Mouse (Mus musculus): ENCODE results near the gene Pts.

Gene Pts

GRCm38 (mm10) chr9:50535930-50536329 lies 7.4 kb upstream of the Pts start:
- in situ Hi-C loops (cut with MboI, MseI): loop anchor here in 1 of 2 experiments (25.0 kb wide), 1 partner anchor 199 kb away; the partner anchor contains the start of gene Rpl10-ps3

- in situ Hi-C loops (cut with MboI, MseI): loop anchor here in 1 of 2 experiments (25.0 kb wide), 1 partner anchor 196 kb away; the partner anchor contains the start of gene Rpl10-ps3
These were observed 5.3 kb upstream of the Pts start for GRCm38 (mm10) chr9:50533791-50534190.

- in situ Hi-C loops (cut with MboI, MseI): loop anchor here in 1 of 2 experiments (25.0 kb wide), 1 partner anchor 196 kb away; the partner anchor contains the start of gene Rpl10-ps3
These were observed 4.8 kb upstream of the Pts start for GRCm38 (mm10) chr9:50533328-50533727.

GRCm38 (mm10) chr9:50530890-50531289 lies 2.4 kb upstream of the Pts start:
- in situ Hi-C loops (cut with MboI, MseI): loop anchor here in 1 of 2 experiments (25.0 kb wide), 1 partner anchor 194 kb away; the partner anchor contains the start of gene Rpl10-ps3

GRCm38 (mm10) chr9:50527860-50528259 lies 664 bp downstream of the Pts start:
- in situ Hi-C loops (cut with MboI, MseI): loop anchor here in 1 of 2 experiments (5.0 to 25.0 kb wide), 2 partner anchors 71 to 191 kb away; partner anchors contain the start of gene Rpl10-ps3

- in situ Hi-C loops (cut with MboI, MseI): loop anchor here in 1 of 2 experiments (5.0 to 25.0 kb wide), 2 partner anchors 68 to 188 kb away; partner anchors contain the start of gene Rpl10-ps3
These were observed 2.9 kb downstream of the Pts start for GRCm38 (mm10) chr9:50525585-50525984.

GRCm38 (mm10) chr9:50524936-50525335 lies 3.6 kb downstream of the Pts start:
- in situ Hi-C loops (cut with MboI, MseI): loop anchor here in 1 of 2 experiments (5.0 to 25.0 kb wide), 2 partner anchors 68 to 188 kb away; partner anchors contain the start of gene Rpl10-ps3

- in situ Hi-C loops (cut with MboI, MseI): no loop called here
These were observed 6.0 kb downstream of the Pts start for GRCm38 (mm10) chr9:50522574-50522973.

GRCm38 (mm10) chr9:50521562-50521961 lies 7.0 kb downstream of the Pts start:
- in situ Hi-C loops (cut with MboI, MseI): no loop called here

GRCm38 (mm10) chr9:50520748-50521147 lies 7.8 kb downstream of the Pts start:
- in situ Hi-C loops (cut with MboI, MseI): no loop called here

- in situ Hi-C loops (cut with MboI, MseI): no loop called here
These were observed 9.7 kb downstream of the Pts start for GRCm38 (mm10) chr9:50518781-50519180.

GRCm38 (mm10) chr9:50515462-50515861 lies 13.1 kb downstream of the Pts start:
- in situ Hi-C loops (cut with MboI, MseI): no loop called here

GRCm38 (mm10) chr9:50507570-50507969 lies 21.0 kb downstream of the Pts start:
- in situ Hi-C loops (cut with MboI, MseI): no loop called here

- in situ Hi-C loops (cut with MboI, MseI): no loop called here
These were observed 23.1 kb downstream of the Pts start for GRCm38 (mm10) chr9:50505405-50505804.

GRCm38 (mm10) chr9:50502949-50503348 lies 25.6 kb downstream of the Pts start:
- in situ Hi-C loops (cut with MboI, MseI): no loop called here

- in situ Hi-C loops (cut with MboI, MseI): no loop called here
These were observed 27.5 kb downstream of the Pts start for GRCm38 (mm10) chr9:50500974-50501501.

GRCm38 (mm10) chr9:50500467-50500973 lies 28.0 kb downstream of the Pts start:
- in situ Hi-C loops (cut with MboI, MseI): no loop called here

- in situ Hi-C loops (cut with MboI, MseI): loop anchor here in 1 of 2 experiments (10.0 to 25.0 kb wide), 2 partner anchors 1688 to 1785 kb away; no protein-coding TSS in a partner anchor
These were observed 28.7 kb downstream of the Pts start for GRCm38 (mm10) chr9:50499781-50500180.

GRCm38 (mm10) chr9:50498815-50499214 lies 29.7 kb downstream of the Pts start:
- in situ Hi-C loops (cut with MboI, MseI): loop anchor here in 1 of 2 experiments (10.0 to 25.0 kb wide), 2 partner anchors 1688 to 1784 kb away; no protein-coding TSS in a partner anchor

- in situ Hi-C loops (cut with MboI, MseI): loop anchor here in 1 of 2 experiments (10.0 to 25.0 kb wide), 2 partner anchors 1690 to 1783 kb away; no protein-coding TSS in a partner anchor
These were observed 31.0 kb downstream of the Pts start for GRCm38 (mm10) chr9:50497536-50497935.

GRCm38 (mm10) chr9:50497076-50497475 lies 31.4 kb downstream of the Pts start:
- in situ Hi-C loops (cut with MboI, MseI): loop anchor here in 1 of 2 experiments (10.0 to 25.0 kb wide), 2 partner anchors 1690 to 1782 kb away; no protein-coding TSS in a partner anchor

- in situ Hi-C loops (cut with MboI, MseI): loop anchor here in 1 of 2 experiments (10.0 to 25.0 kb wide), 2 partner anchors 1691 to 1782 kb away; no protein-coding TSS in a partner anchor
These were observed 32.0 kb downstream of the Pts start for GRCm38 (mm10) chr9:50496546-50496945.

Data from T-helper 17 cell (primary cell).